Mouse (Mus musculus): ENCODE results near the gene Gm973. TPM values are rescaled to one million over a fixed set of nuclear protein-coding genes. Genes with fewer than 3 reads are reported as not detected.

Gene Gm973
- polyA plus RNA-seq, 1 experiment = 0.13 TPM

DNA sequence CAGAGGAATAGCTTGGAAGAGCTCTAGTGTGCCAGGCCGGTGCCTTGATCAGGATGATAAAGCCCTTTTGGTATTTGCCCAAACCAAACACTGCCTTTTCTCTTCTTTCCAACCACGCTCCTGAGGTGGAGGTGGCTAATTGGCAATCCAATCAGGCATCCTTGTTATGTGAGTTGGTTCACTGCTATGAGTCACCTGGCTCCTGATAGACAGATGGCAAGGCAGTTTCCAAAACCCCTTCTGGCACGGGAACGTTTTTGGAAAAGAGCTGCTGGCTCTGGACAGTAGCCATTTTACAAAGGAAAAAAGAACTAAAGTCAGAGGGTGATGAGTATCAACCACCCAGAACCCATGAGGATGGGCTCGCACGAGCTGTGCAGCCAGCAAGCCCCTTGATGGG is 50.9 kb downstream of the Gm973 start:
- no peak overlapping the region for H3K4me3 ChIP-seq (ENCODE audit: low read depth, low read length)
- H3K27me3 ChIP-seq (ENCODE audit: control insufficient read depth, insufficient read depth, low read length) = no peaks in the 10 kb centered on the region
- no peaks in the 10 kb centered on the region for H3K36me3 ChIP-seq (ENCODE audit: control insufficient read depth, insufficient read depth, low read length)
- H3K27ac ChIP-seq (ENCODE audit: insufficient read depth, low read depth, low read length) = no peak overlapping the region
- TF ChIP-seq POLR2A (IDR thresholded peaks at IDR 0.05; ENCODE audit: low read depth, low read length) (no peak), CTCF (IDR thresholded peaks at IDR 0.05; ENCODE audit: extremely low read depth, insufficient read length, insufficient replicate concordance, low read depth, low read length) (no peak)
- WGBS = 70% methylated on average over 6 of the region's 6 CpGs
- peaks cover 2% of the 10 kb centered on the region; the same call in 1 of the 2 replicates for H3K4me1 ChIP-seq (ENCODE audit: control insufficient read depth, insufficient read depth, insufficient read length, low read length)

GRCm38 (mm10) chr1:59567521-59567920 is 51.5 kb downstream of the Gm973 start:
- Histone ChIP-seq H3K27ac (ENCODE audit: insufficient read depth, low read depth, low read length) (no peak overlapping the region), H3K36me3 (ENCODE audit: control insufficient read depth, insufficient read depth, low read length) (no peaks in the 10 kb centered on the region), H3K4me1 (ENCODE audit: control insufficient read depth, insufficient read depth, insufficient read length, low read length) (peaks cover 2% of the 10 kb centered on the region; the same call in 1 of the 2 replicates), H3K27me3 (ENCODE audit: control insufficient read depth, insufficient read depth, low read length) (no peaks in the 10 kb centered on the region), H3K4me3 (ENCODE audit: low read depth, low read length) (no peak overlapping the region)
- no peak for TF ChIP-seq CTCF (IDR thresholded peaks at IDR 0.05; ENCODE audit: extremely low read depth, insufficient read length, insufficient replicate concordance, low read depth, low read length)
- no peak for TF ChIP-seq POLR2A (IDR thresholded peaks at IDR 0.05; ENCODE audit: low read depth, low read length)
- WGBS = 91% methylated on average over 4 of the region's 4 CpGs

DNA sequence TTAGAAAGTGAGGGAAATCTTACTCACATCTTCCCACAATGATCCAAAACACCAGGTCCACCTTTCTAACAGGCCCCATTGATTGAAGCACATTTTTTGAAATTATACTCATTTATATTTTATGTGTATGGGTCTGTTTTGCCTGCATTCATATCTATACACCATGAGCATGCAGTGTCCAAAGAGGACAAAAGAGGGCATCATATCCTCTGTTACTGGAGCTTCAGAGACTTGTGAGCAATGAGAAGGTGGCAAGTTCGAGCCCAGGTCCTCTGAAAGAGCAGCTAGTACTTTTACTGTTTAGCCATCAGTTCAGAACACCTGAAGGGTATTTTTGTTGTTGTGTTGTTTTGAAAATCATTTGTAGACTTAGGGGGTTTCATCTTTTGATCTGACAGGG is 52.2 kb downstream of the Gm973 start:
- Histone ChIP-seq H3K4me3 (ENCODE audit: low read depth, low read length) (no peak overlapping the region), H3K36me3 (ENCODE audit: control insufficient read depth, insufficient read depth, low read length) (no peaks in the 10 kb centered on the region), H3K27ac (ENCODE audit: insufficient read depth, low read depth, low read length) (no peak overlapping the region), H3K4me1 (ENCODE audit: control insufficient read depth, insufficient read depth, insufficient read length, low read length) (peaks cover 2% of the 10 kb centered on the region; the same call in 1 of the 2 replicates), H3K27me3 (ENCODE audit: control insufficient read depth, insufficient read depth, low read length) (no peaks in the 10 kb centered on the region)
- TF ChIP-seq CTCF (IDR thresholded peaks at IDR 0.05; ENCODE audit: extremely low read depth, insufficient read length, insufficient replicate concordance, low read depth, low read length) = no peak
- no peak for TF ChIP-seq POLR2A (IDR thresholded peaks at IDR 0.05; ENCODE audit: low read depth, low read length)
- 94% methylated on average over 1 of the region's 1 CpGs for WGBS

DNA sequence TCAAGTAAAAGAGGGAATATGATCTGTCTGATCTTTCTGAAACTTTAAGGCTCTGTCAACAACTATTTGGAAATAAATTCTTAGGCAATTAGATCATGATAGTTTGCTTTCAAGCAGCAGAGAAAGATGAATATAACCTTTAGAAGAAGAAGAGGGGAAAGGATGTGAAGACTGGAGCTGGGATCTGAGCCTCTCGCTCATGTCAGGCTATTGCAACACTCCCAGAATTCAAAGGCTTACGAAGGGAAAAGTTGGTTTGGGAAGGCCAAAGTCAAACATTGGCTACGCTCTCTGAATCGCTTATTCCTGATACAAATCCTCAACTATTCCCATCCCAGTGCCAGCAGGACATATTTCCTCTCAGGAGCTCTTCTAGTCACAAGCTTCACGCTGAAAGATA is 53.2 kb downstream of the Gm973 start:
- Histone ChIP-seq H3K4me1 (ENCODE audit: control insufficient read depth, insufficient read depth, insufficient read length, low read length) (peaks cover 2% of the 10 kb centered on the region; the same call in 1 of the 2 replicates), H3K36me3 (ENCODE audit: control insufficient read depth, insufficient read depth, low read length) (no peaks in the 10 kb centered on the region), H3K4me3 (ENCODE audit: low read depth, low read length) (no peak overlapping the region), H3K27ac (ENCODE audit: insufficient read depth, low read depth, low read length) (no peak overlapping the region), H3K27me3 (ENCODE audit: control insufficient read depth, insufficient read depth, low read length) (no peaks in the 10 kb centered on the region)
- TF ChIP-seq POLR2A (IDR thresholded peaks at IDR 0.05; ENCODE audit: low read depth, low read length) (no peak), CTCF (IDR thresholded peaks at IDR 0.05; ENCODE audit: extremely low read depth, insufficient read length, insufficient replicate concordance, low read depth, low read length) (no peak)
- 88% methylated on average over 5 of the region's 5 CpGs for WGBS

DNA sequence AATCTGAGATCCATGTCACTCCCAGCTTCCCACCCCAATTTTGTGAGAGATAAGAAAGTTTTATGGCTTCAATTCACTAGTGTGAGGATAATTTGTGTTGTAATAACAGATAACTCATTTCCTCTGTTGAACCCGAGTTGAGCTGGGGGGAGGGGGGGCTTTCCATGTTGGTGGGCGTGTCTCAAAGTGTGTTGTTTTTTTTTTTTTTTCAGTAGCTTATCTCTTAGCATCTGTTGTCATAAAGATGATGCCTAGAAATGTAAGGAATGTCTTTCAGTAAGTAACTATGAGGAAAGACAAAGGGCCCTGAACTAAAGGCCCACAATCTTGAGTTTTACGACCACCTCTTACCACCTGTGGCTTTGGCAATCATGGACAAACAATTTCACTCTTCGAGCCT is 54.7 kb downstream of the Gm973 start:
- TF ChIP-seq POLR2A (IDR thresholded peaks at IDR 0.05; ENCODE audit: low read depth, low read length) = no peak
- no peak for TF ChIP-seq CTCF (IDR thresholded peaks at IDR 0.05; ENCODE audit: extremely low read depth, insufficient read length, insufficient replicate concordance, low read depth, low read length)
- H3K27ac ChIP-seq (ENCODE audit: insufficient read depth, low read depth, low read length) = no peak overlapping the region
- no peaks in the 10 kb centered on the region for H3K27me3 ChIP-seq (ENCODE audit: control insufficient read depth, insufficient read depth, low read length)
- no peak overlapping the region for H3K4me3 ChIP-seq (ENCODE audit: low read depth, low read length)
- 27% methylated on average over 4 of the region's 4 CpGs for WGBS
- H3K4me1 ChIP-seq (ENCODE audit: control insufficient read depth, insufficient read depth, insufficient read length, low read length) = peaks cover 2% of the 10 kb centered on the region; the same call in 1 of the 2 replicates
- no peaks in the 10 kb centered on the region for H3K36me3 ChIP-seq (ENCODE audit: control insufficient read depth, insufficient read depth, low read length)

DNA sequence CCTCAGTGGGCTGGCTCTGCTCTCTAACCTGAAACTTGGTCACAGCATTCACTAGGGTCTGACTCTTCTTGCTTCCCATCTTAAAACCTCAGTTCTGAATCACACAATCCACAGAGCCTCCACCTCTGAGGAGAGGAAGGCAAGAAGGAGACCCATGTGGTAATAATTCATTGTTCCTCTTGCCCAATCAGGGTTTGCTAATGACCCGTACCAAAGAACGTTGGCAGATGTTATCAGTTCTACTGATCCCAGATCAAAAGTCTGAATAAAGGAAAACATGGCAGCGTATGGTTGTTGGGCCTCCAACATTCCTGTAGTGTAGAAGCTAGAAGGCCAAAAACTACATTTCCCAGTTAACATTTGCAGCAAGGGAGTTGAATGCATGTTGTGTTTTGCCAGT is 55.4 kb downstream of the Gm973 start:
- Histone ChIP-seq H3K27me3 (ENCODE audit: control insufficient read depth, insufficient read depth, low read length) (no peaks in the 10 kb centered on the region), H3K4me1 (ENCODE audit: control insufficient read depth, insufficient read depth, insufficient read length, low read length) (peaks cover 2% of the 10 kb centered on the region; the same call in 1 of the 2 replicates), H3K4me3 (ENCODE audit: low read depth, low read length) (no peak overlapping the region), H3K27ac (ENCODE audit: insufficient read depth, low read depth, low read length) (no peak overlapping the region), H3K36me3 (ENCODE audit: control insufficient read depth, insufficient read depth, low read length) (no peaks in the 10 kb centered on the region)
- WGBS = 56% methylated on average over 3 of the region's 3 CpGs
- TF ChIP-seq CTCF (IDR thresholded peaks at IDR 0.05; ENCODE audit: extremely low read depth, insufficient read length, insufficient replicate concordance, low read depth, low read length) = no peak
- no peak for TF ChIP-seq POLR2A (IDR thresholded peaks at IDR 0.05; ENCODE audit: low read depth, low read length)

DNA sequence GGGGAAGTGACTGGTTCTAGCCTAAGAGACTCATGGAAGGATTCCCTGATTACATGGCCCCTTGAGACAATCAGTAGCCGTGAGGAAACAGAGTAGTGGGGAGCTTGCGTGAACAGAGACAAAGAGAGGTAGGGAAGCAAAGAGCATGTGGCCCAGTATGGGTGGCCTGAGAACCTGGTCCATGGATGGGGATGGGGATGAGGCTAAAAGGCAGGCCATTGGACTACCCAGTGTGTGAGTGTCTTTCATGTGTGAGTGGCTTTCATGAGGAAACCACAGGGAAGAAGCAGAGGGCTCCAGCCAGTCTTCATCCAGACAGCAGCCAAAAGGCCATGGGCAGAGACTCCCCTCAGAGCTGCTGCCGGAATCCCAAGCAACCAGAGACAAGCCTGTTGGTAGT is 57.8 kb downstream of the Gm973 start:
- H3K36me3 ChIP-seq (ENCODE audit: control insufficient read depth, insufficient read depth, low read length) = no peaks in the 10 kb centered on the region
- H3K27me3 ChIP-seq (ENCODE audit: control insufficient read depth, insufficient read depth, low read length) = no peaks in the 10 kb centered on the region
- H3K4me1 ChIP-seq (ENCODE audit: control insufficient read depth, insufficient read depth, insufficient read length, low read length) = peaks cover 2% of the 10 kb centered on the region; the same call in 1 of the 2 replicates
- H3K27ac ChIP-seq (ENCODE audit: insufficient read depth, low read depth, low read length) = no peak overlapping the region
- TF ChIP-seq CTCF (IDR thresholded peaks at IDR 0.05; ENCODE audit: extremely low read depth, insufficient read length, insufficient replicate concordance, low read depth, low read length) (no peak), POLR2A (IDR thresholded peaks at IDR 0.05; ENCODE audit: low read depth, low read length) (no peak)
- WGBS = 95% methylated on average over 3 of the region's 3 CpGs
- H3K4me3 ChIP-seq (ENCODE audit: low read depth, low read length) = no peak overlapping the region

Measured in small intestine, adult 2 months (tissue).